Mouse (Mus musculus): ENCODE measurements around the gene Capn9.

Capn9 gene

DNA sequence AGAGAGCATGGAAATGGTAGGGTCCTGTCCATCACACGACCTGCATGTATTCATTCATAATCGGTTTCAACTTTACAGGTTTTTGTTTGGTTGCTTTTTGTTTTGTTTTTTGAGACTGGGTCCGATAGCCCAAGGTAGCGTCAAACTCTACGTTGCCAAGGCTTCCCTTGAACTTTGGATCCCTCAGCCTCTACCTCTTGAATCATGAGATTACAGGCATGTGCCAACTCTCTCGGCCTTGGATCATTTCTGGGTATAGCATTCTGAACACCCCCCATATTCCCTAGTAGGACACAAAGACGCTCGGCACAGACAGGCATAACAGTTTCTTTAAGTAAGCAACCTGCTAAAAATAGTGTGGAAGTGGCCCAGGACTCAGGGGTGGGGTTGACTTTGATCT is 65.7 kb downstream of the Capn9 start:
- no peak for DNase-seq (ENCODE audit: low spot score)

DNA sequence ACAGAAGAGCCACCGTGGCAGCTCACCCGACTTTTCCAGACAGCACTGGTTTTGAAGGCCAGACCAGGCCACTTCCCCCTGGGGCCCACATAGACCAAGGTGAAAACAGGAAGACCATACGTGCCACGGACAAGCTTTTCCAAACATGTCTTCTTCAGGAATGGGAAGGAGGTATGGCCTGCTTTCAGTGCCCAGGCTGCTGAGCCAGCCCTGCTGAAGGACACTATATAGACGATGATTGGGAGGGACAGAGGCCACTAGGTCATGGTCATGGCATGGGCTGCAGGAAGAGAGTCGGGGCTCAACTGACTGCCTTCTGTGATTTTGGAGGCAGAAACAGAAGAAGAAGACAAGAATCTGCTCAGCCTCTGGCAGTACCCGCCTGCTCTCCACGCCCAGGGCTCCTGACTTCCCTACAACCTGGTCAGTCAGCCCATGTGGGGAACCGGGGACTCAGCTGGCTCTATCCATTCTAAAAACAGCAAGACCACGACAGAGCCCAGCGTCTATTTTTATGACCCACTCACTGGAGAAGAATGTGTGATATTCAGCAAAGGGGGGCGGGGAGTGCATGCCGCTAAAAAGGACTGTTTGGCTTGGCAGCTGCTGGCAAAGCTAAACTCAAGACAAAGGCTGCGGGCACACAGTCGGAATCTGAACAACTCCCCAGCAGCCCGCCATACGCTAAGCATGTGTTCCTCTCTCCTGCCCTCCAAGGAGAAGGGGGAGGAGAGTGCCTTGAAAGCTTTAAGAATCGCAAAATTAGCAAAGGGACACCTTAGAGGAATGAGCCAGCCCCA is 67.8 kb downstream of the Capn9 start:
- DNase-seq (ENCODE audit: low spot score) = no peak

DNA sequence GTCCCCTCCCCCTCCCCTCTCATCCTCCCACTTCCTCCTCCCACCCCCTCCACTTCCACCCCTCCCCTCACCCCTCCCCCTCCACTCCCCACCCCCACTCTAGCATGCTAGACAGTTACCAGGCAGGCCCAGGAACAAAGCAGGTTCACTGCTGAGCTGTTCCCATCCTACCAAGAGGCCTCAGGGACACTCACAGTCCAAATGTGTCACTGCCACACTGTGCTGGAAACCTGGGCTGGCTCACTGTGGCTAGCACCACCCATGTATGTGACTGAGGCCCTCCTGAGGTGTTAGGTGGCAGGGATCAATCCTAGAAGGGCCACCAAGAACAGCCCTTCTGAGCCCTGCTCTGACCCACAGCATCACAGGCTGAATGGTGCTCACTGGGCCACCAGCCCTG is 72.4 kb downstream of the Capn9 start:
- DNase-seq (ENCODE audit: low spot score) = no peak

DNA sequence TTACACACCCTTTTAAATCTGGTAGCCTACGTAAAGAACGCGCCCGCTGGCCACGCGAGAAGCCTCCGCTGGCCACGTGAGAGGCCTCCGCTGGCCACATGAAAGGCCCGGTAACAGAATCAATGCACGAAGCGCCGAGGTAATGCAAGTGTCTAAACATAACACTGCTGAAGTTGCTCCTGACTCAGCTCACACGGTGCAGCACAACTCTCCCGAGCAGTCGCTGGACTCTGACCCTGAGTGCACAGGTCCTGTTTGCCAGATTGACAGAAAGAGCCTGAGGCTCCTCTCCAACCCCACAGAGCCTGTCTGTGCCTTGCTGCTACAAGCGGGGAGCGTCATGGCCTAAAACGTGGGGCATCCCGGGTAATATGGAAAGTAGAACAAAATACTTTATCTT is 75.9 kb downstream of the Capn9 start:
- DNase-seq (ENCODE audit: low spot score) = no peak

DNA sequence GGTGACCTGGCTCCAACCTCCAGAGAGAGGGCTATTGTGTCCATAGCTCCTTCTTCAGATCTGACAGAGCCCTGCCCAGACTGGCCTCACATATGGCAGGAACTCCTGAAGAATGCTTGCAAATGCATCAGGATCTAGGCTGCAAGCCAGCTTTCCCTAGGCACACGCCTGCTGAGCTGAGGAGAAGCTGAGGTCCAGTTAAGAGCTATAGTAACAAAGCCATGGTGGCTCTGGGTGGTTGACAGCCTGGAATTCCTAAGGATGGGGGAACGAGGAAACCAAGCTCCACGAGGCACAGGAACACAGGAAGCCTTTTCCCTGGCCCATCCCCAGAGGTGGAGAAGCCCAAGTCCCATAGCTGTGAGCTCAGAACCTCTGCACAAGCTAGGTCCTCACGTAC is 76.6 kb downstream of the Capn9 start:
- no peak for DNase-seq (ENCODE audit: low spot score)

DNA sequence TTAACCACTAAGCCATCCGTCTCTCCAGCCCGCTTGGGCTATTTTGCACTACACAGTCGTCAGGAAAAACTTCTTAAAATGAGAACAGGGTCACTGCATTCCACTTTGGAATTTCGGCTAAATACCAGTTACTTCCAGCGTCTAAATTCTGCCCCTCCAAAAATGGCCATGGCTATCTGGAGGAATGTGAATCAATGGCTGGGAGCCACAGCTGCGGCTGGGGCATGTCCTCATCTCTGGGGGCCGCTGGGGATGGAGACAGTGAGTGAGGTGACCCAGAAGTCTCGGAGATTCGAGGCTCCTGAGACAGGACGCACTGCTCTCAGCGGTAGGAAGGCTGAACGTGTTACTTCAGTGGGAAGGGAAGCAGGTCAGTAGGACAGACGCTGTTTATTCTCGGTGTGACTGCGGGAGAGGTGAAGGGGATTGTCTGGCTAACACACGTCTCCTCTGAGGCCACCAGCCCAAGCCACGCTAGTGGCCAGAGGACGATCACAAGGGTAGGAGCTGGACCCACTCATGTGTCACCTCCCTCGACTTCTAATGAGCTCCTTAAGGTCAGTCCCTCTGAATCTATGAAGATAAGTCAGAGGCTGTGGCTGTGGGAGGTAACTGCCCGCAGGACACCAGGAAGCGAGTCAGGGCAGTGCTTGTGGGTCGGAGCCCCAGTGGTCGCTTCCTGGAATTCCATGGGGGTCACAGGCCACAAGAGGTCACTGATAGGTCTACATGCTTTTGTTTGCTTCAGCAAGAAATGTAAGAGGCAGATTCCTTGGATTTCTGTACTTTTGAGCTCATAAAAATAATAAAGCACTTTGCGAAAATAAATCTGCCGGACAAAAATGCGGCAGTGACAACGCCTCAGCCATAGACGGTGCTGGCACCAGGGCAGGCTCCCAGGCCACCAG is 77.9 kb downstream of the Capn9 start:
- peak; percentile 56 for DNase-seq (ENCODE audit: low spot score)

DNA sequence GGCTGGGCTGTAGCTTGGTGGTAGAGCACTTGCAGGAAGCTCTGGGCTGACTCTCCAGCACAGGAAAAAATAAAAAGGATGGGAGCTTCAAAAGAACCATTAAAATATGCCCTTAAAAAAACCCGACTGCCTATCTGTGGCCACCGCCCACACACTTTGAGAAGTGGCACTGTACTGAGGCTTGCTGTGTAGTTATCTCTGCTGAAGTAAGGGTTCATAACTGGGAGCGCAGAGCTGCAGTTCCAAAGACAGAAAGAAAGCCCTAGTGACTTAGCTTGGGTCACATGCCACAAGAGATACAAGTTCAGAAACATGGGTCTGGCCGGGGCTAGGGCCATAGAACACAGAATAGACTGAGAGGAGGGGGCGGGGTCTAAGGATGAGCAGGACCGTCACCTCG is 82.0 kb downstream of the Capn9 start:
- DNase-seq (ENCODE audit: low spot score) = no peak

DNA sequence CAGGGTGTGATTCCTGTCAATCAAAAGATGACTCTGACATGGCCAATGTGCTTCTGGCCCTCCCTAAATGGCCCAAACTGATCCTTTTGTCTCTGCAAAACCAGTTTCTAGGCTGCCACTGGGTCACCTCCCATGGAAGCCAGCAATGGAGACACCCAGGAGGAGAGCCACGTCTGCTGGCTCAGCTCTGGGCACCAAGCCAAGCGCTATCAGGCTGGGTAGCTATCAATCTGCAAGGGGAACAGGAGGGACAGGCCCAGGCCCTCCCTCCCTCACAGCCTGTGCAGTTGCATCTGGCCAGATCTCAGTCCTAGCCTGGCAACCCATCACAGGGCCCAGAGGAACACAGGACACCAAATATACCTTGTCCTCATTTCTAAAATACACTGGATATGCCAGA is 82.5 kb downstream of the Capn9 start:
- DNase-seq (ENCODE audit: low spot score) = no peak

DNA sequence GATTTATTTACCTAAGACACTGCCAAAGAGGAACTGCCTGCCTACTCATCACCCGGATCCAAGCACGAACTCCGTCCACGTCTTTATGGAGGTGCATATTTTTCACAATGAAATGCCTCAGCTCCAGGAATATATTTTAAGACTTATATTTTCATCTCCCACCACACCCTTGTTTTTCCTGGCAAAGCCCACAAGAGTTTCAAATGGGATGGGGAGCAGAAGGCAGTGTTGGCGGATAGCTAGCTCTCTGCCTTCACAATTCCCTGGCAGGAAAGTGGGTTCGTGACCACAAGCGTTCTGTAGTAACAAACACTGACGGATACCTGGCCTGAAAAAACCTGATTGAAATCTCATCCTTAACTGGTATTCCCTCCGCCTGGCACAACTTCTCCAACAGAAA is 85.9 kb downstream of the Capn9 start:
- no peak for DNase-seq (ENCODE audit: low spot score)

DNA sequence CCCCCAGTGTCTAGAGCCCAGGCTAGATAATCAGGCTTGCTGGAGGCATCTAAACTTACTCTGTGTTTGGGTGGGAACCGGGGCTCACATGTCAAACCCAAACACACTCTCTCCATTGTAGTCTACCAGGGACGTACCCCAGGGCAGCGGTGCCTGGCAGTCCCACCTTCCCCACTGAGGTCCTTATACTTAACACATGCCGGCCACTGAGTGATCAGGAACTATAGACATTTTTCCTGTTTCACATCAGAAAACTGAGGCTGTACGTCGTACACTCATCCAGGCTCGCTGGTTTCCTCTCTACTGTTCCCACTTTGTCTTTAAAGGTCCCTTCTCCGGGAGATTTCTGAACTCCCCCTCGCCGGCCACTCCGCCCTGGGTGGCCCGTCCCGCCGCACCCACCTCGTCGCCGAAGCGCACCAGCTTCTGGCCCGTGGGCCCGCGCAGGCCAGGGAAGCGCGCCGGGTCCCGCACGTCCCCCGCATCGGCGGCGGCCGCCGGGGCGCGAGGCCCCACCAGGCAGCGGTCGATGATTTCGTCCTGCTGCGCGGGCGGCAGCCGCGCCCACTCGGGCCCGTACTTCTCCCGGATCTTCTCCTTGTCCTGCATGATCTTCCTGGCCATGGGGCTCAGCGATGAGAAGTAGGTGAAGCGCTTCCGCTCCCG is 86.7 kb downstream of the Capn9 start:
- DNase-seq (ENCODE audit: low spot score) = peak; percentile 52

DNA sequence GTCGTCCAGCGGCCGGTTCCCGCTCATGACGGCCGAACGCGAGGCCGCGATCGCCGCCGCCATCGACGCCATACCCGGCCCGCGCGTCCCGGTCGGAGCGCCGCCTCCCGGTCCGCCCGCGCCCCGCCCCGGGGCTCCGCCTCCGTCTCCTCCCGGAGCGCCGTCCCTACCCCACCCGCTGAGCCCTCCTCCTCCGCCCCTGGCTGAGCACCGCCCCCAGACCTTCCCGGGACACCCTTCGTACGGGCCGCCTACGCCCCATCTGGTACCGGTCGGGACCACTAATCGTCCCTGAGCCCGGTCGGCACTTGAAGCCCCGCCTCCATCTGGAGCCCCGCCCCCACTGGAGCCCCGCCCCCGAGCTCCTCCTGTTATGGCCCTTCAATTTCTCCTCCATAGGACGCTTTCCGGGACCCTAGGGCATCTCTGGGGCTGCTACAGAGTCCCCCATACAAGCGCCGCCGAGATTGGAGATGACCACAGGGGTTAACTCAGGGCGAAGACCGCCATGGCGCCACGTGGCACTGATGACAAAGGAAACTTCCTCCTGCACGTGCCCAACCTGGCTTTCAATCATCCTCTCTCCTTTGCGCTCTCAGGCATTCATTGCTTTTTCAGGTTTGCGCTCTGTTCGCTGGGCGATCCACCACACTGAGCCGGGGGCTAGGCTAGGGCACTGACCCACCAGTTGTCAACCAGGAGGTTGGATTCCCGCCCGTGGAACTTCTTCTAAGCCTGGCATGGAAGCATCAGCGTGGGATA is 87.4 kb downstream of the Capn9 start, which contains the start of gene 2310022B05Rik:
TSS of gene 2310022B05Rik (minus strand) at position 258 of the 762 bp plus-strand sequence.
- peak; percentile 88 for DNase-seq (ENCODE audit: low spot score)

DNA sequence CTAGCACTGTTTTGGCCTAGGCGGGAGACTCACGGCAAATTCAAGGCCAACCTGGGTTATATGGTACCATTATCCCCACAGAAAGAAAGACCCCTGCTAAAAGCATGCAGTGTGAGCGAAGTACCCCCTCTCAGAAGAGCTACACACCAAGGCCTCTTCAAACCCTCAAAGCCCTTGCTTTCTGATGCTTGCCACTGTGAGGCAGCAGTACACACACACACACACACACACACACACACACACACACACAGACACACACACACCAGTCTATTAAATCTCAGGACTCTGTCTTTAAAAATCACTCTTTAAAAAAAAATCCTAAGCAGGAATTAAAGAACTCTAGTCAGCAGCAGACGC is 87.9 kb downstream of the Capn9 start:
- no peak for DNase-seq (ENCODE audit: low spot score)

DNA sequence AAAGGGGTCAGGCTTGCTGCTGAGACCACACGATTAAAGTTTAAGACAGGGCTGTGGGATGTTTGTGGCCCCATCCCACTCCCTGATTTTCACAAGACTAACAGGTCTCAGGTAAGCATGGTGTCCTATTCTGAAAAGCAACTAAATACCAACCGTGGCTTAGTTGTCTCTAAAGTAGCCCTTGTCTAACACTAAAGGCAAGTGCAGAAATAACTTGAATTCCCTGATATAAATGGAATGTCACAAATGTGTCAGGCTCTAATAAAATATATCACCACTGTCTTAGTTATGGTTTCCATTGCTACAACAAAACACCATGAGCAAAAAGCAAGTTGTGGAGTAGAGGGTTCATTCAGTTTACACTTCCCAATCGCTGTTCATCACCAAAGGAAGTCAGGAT is 88.5 kb downstream of the Capn9 start:
- no peak for DNase-seq (ENCODE audit: low spot score)
